Mouse (Mus musculus) embryonic facial prominence, embryonic 14.5 days (tissue): ENCODE data around the gene Nmnat3. TPM values are rescaled to one million over a fixed set of nuclear protein-coding genes. Genes with fewer than 3 reads are reported as not detected.

ENCODE experiments used
- ATAC-seq: fragments of 200-750 bp; cut with Nextera tagmentation; 2 replicates; pipeline ENCODE4 v1.8.0; 2017; ENCODE audit warnings: low read depth, moderate number of reproducible peaks, moderate TSS enrichment
- DNase-seq: peaks from one replicate; pipeline ENCODE4 v3.0.0-alpha.2; 2015; ENCODE audit warnings: low spot score
- H3K27ac ChIP-seq: fragments of 300-500 bp; sonication (generic); replicated peaks from 2 replicates; pipeline ENCODE4 v1.5.1; 2014; ENCODE audit warnings: low read depth, mild to moderate bottlenecking, low read length, moderate library complexity
- H3K27me3 ChIP-seq: fragments of 300-500 bp; sonication (generic); replicated peaks from 2 replicates; pipeline ENCODE4 v1.6.1; 2014; ENCODE audit warnings: low read length; ENCODE audit not compliant: control insufficient read depth, insufficient read depth
- H3K36me3 ChIP-seq: fragments of 300-500 bp; sonication (generic); 2 replicates; pipeline ENCODE4 v1.6.1; 2014; ENCODE audit warnings: low read length, mixed read lengths; ENCODE audit not compliant: control insufficient read depth, insufficient read depth
- H3K4me1 ChIP-seq: fragments of 300-500 bp; sonication (generic); 2 replicates; pipeline ENCODE4 v1.6.1; 2014; ENCODE audit warnings: antibody characterized with exemption, low read length; ENCODE audit not compliant: control insufficient read depth, insufficient read depth
- H3K4me2 ChIP-seq: fragments of 300-500 bp; sonication (generic); 2 replicates; pipeline ENCODE4 v1.6.1; 2014; ENCODE audit warnings: low read depth, mild to moderate bottlenecking, low read length, moderate library complexity, mixed read lengths
- H3K4me3 ChIP-seq: fragments of 300-500 bp; sonication (generic); 2 replicates; pipeline ENCODE4 v1.5.1; 2014; ENCODE audit warnings: low read depth, mild to moderate bottlenecking, low read length
- H3K9ac ChIP-seq: fragments of 300-500 bp; sonication (generic); 2 replicates; pipeline ENCODE4 v1.6.1; 2014; ENCODE audit warnings: low read depth, mild to moderate bottlenecking, low read length, moderate library complexity, mixed read lengths
- H3K9me3 ChIP-seq: fragments of 300-500 bp; sonication (generic); 2 replicates; pipeline ENCODE4 v1.6.1; 2016; ENCODE audit warnings: low read length; ENCODE audit not compliant: control insufficient read depth
- WGBS: fragments of 180-500 bp; shearing (Covaris S2); extraction: QIAGEN DNeasy Blood & Tissue Kit; methylation state at CpG from one replicate; pipeline ENCODE4 v1.1.7; 2014; 5-methylcytosine and 5-hydroxymethylcytosine counted together
- polyA plus RNA-seq: library from polyadenylated mRNA; unstranded; fragments of >200 nt; fragmentation: Nextera tagmentation; extraction: Ambion mirVana; gene quantifications from 2 replicates; pipeline ENCODE4 v1.2.1, GENCODE M21; 2014

Gene Nmnat3
- polyA plus RNA-seq, 1 experiment from 2014 or later, result 4.8 TPM

- peak overlapping the region; percentile 83 for H3K4me2 ChIP-seq
- peaks cover 42% of the 10 kb centered on the region for H3K4me1 ChIP-seq
- no peaks in the 10 kb centered on the region for H3K27me3 ChIP-seq
- H3K9me3 ChIP-seq, result no peaks in the 10 kb centered on the region
- peak; percentile 72 for DNase-seq
- peak; percentile 76 for ATAC-seq
- peak overlapping the region; percentile 73 for H3K9ac ChIP-seq
- peak overlapping the region; percentile 61 for H3K4me3 ChIP-seq
- H3K36me3 ChIP-seq, result no peaks in the 10 kb centered on the region
- peak overlapping the region; percentile 30; the same call in 1 of the 2 replicates for H3K27ac ChIP-seq
- 2% methylated on average over 35 of the region's 42 CpGs for WGBS
Measured at GRCm38 (mm10) chr9:98424725-98425210, 137.5 kb downstream of the Nmnat3 start.

DNA sequence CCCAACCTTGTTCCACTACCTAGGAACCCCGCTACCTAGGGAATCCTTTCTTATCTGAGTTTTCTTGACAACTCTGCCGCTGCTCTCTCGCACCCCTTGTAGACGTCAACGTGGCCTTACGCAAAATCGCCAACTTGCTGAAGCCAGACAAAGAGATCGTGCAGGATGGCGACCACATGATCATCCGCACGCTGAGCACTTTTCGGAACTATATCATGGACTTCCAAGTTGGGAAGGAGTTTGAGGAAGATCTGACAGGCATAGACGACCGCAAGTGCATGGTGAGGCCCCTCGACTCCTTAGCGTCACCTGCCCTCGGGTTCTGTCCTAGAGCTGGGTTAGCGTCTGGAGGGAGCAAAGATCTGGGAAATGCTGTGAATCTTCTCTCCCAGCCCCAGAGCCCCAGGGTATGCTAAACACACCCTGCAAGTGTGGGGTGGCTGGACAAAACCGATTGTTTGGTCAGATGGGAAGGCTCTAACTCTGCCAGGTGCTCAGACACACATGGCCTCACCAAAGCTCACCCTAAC lies 138.2 kb downstream of the Nmnat3 start:
- DNase-seq (no peak), ATAC-seq (no peak)
- Histone ChIP-seq H3K9me3 (no peaks in the 10 kb centered on the region), H3K27me3 (no peaks in the 10 kb centered on the region), H3K4me3 (peak overlapping the region; percentile 61), H3K9ac (peak overlapping the region; percentile 73), H3K27ac (peak overlapping the region; percentile 30; the same call in 1 of the 2 replicates), H3K4me2 (peak overlapping the region; percentile 83), H3K4me1 (peaks cover 44% of the 10 kb centered on the region), H3K36me3 (no peaks in the 10 kb centered on the region)
- WGBS, result 6% methylated on average over 19 of the region's 19 CpGs

GRCm38 (mm10) chr9:98427906-98428517 lies 140.8 kb downstream of the Nmnat3 start:
- no peaks in the 10 kb centered on the region for H3K36me3 ChIP-seq
- DNase-seq, result no peak
- H3K9me3 ChIP-seq, result no peaks in the 10 kb centered on the region
- H3K27ac ChIP-seq, result no peak overlapping the region; the same call in 1 of the 2 replicates
- H3K4me2 ChIP-seq, result peak overlapping the region; percentile 83
- 63% methylated on average over 4 of the region's 4 CpGs for WGBS
- H3K4me3 ChIP-seq, result no peak overlapping the region
- H3K27me3 ChIP-seq, result no peaks in the 10 kb centered on the region
- no peak overlapping the region for H3K9ac ChIP-seq
- peaks cover 46% of the 10 kb centered on the region for H3K4me1 ChIP-seq
- no peak for ATAC-seq

DNA sequence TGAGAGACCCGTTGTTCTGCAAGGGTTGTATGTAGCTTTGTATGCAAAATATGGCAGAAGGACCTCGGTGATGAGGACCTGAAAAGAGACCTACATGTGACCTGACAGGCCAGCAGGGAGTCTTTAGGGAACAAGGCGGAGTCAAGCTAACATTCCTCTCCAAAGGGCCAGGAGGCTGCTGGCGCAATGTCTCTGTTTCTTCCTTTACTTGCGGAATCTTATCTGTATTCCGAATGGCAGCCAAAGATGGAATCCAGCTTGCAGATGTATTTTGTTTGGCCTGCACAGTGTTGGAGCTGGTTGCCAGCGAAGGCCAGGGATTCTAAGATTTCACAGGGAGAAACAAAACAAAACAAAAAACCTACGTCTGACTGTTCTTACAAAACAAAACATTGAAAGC lies 141.5 kb downstream of the Nmnat3 start:
- Histone ChIP-seq H3K9me3 (no peaks in the 10 kb centered on the region), H3K36me3 (no peaks in the 10 kb centered on the region), H3K4me1 (peaks cover 46% of the 10 kb centered on the region), H3K27ac (peak overlapping the region; percentile 35; the same call in 1 of the 2 replicates), H3K9ac (no peak overlapping the region), H3K4me2 (peak overlapping the region; percentile 26), H3K27me3 (no peaks in the 10 kb centered on the region), H3K4me3 (no peak overlapping the region)
- DNase-seq (peak; percentile 76), ATAC-seq (no peak)
- 56% methylated on average over 8 of the region's 8 CpGs for WGBS

GRCm38 (mm10) chr9:98429806-98430205 lies 142.6 kb downstream of the Nmnat3 start:
- peaks cover 42% of the 10 kb centered on the region for H3K4me1 ChIP-seq
- 28% methylated on average over 7 of the region's 7 CpGs for WGBS
- peak overlapping the region; percentile 26 for H3K4me2 ChIP-seq
- DNase-seq (peak; percentile 81), ATAC-seq (peak; percentile 45; the same call in 1 of the 2 replicates)
- H3K36me3 ChIP-seq, result no peaks in the 10 kb centered on the region
- H3K4me3 ChIP-seq, result no peak overlapping the region
- H3K9me3 ChIP-seq, result no peaks in the 10 kb centered on the region
- H3K9ac ChIP-seq, result no peak overlapping the region
- no peaks in the 10 kb centered on the region for H3K27me3 ChIP-seq
- peak overlapping the region; percentile 35 for H3K27ac ChIP-seq

- H3K9me3 ChIP-seq, result no peaks in the 10 kb centered on the region
- H3K27ac ChIP-seq, result peak overlapping the region; percentile 13; the same call in 1 of the 2 replicates
- peak; percentile 83 for DNase-seq
- H3K4me3 ChIP-seq, result no peak overlapping the region
- H3K4me2 ChIP-seq, result no peak overlapping the region
- H3K36me3 ChIP-seq, result no peaks in the 10 kb centered on the region
- 31% methylated on average over 3 of the region's 3 CpGs for WGBS
- ATAC-seq, result peak; percentile 39; the same call in 1 of the 2 replicates
- H3K27me3 ChIP-seq, result no peaks in the 10 kb centered on the region
- peaks cover 42% of the 10 kb centered on the region for H3K4me1 ChIP-seq
- no peak overlapping the region for H3K9ac ChIP-seq
Measured at GRCm38 (mm10) chr9:98430528-98430927, 143.3 kb downstream of the Nmnat3 start.

DNA sequence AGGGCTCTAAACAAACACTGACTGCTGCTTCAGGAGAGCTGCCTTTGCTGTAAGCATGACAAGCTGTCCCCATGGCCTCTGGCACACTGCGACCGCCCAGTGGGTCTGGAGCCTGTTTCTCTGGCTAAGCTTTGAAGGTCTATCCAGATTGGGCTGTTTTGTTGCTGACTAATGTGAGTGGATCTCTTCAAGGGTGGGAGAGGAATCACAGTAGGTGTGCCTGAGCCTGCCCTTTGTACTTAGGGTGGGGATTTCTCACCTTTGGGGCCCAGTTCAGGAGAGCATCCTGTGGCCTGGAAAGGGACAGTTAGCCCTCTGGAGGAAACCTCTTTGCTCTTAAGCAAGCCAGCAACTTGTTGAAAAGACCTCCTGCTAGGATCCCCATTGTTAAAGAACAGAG lies 145.8 kb downstream of the Nmnat3 start:
- no peaks in the 10 kb centered on the region for H3K9me3 ChIP-seq
- no peaks in the 10 kb centered on the region for H3K36me3 ChIP-seq
- H3K4me2 ChIP-seq, result no peak overlapping the region
- no peak overlapping the region for H3K9ac ChIP-seq
- 76% methylated on average over 2 of the region's 2 CpGs for WGBS
- no peaks in the 10 kb centered on the region for H3K27me3 ChIP-seq
- H3K4me3 ChIP-seq, result no peak overlapping the region
- H3K4me1 ChIP-seq, result peaks cover 30% of the 10 kb centered on the region
- ATAC-seq (no peak), DNase-seq (no peak)
- H3K27ac ChIP-seq, result no peak overlapping the region

DNA sequence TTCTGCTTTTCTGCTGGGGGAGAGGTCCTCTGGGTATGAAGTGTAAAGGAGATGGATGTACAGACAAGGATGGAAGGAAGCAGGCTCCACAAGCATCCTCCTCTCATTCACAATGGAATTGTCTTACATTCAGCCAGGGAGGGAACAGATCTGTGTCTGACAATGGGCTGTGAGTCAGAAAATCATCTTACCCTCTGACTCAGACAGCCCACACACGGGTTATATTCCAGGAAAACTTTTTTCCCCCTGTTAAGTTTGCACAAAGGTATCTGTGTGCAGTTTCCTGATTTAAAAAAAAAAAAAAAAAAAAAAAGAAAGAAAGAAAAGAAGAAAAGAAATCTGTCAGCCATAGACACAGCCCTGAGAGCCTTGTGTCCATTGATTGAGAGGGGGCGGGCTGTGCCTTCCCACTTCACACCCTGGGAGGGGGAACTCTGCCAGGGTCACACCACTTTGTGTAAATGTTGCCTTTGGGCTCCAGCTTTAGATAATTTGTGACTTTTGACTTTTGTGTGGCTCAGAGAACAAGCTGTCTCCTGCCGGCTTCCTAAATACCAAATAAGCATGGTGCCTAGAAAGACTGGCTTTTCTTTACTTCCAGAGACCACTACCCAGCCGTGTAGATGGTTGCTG lies 146.8 kb downstream of the Nmnat3 start:
- H3K4me1 ChIP-seq, result peaks cover 19% of the 10 kb centered on the region
- H3K36me3 ChIP-seq, result no peaks in the 10 kb centered on the region
- H3K4me2 ChIP-seq, result no peak overlapping the region
- WGBS, result 39% methylated on average over 4 of the region's 4 CpGs
- H3K4me3 ChIP-seq, result no peak overlapping the region
- DNase-seq (no peak), ATAC-seq (no peak)
- H3K27ac ChIP-seq, result no peak overlapping the region
- H3K9ac ChIP-seq, result no peak overlapping the region
- no peaks in the 10 kb centered on the region for H3K9me3 ChIP-seq
- no peaks in the 10 kb centered on the region for H3K27me3 ChIP-seq
